Mouse (Mus musculus) limb, embryonic 13.5 days (tissue): Measurements from ENCODE around the gene Ifi203. TPM values are rescaled to one million over a fixed set of nuclear protein-coding genes. Genes with fewer than 3 reads are reported as not detected.
"Not testable (repeated sequence)": the region's sequence is repeated elsewhere in the genome, so short reads cannot be mapped to it uniquely, and the experiment has no call there.

Experiments used
- ATAC-seq: fragments of 200-750 bp; cut with Nextera tagmentation; 2 replicates; pipeline ENCODE4 v1.8.0; 2017; ENCODE audit warnings: low read depth, moderate number of reproducible peaks, moderate TSS enrichment; ENCODE audit not compliant: low FRiP score
- H3K27ac ChIP-seq: fragments of 300-500 bp; sonication (generic); 2 replicates; pipeline ENCODE4 v1.5.1; 2015; ENCODE audit warnings: inconsistent platforms, mild to moderate bottlenecking, moderate library complexity
- H3K27me3 ChIP-seq: fragments of 300-500 bp; sonication (generic); 2 replicates; pipeline ENCODE4 v1.6.1; 2015; ENCODE audit warnings: mild to moderate bottlenecking, inconsistent platforms
- H3K36me3 ChIP-seq: fragments of 300-500 bp; sonication (generic); 2 replicates; pipeline ENCODE4 v1.6.1; 2015; ENCODE audit warnings: inconsistent platforms, mild to moderate bottlenecking, moderate library complexity
- H3K4me1 ChIP-seq: fragments of 300-500 bp; sonication (generic); 2 replicates; pipeline ENCODE4 v1.6.1; 2015; ENCODE audit warnings: inconsistent platforms
- H3K4me2 ChIP-seq: fragments of 300-500 bp; sonication (generic); replicated peaks from 2 replicates; pipeline ENCODE4 v1.6.1; 2015; ENCODE audit warnings: inconsistent platforms, mild to moderate bottlenecking, moderate library complexity
- H3K4me3 ChIP-seq: fragments of 300-500 bp; sonication (generic); 2 replicates; pipeline ENCODE4 v1.5.1; 2015; ENCODE audit warnings: moderate library complexity, mild to moderate bottlenecking, inconsistent platforms
- H3K9ac ChIP-seq: fragments of 300-500 bp; sonication (generic); 2 replicates; pipeline ENCODE4 v1.6.1; 2015; ENCODE audit warnings: mild to moderate bottlenecking, inconsistent platforms
- H3K9me3 ChIP-seq: fragments of 300-500 bp; sonication (generic); 2 replicates; pipeline ENCODE4 v1.6.1; 2016; ENCODE audit warnings: inconsistent platforms
- WGBS: fragments of 180-500 bp; shearing (Covaris S2); methylation state at CpG from one replicate; pipeline ENCODE4 v1.1.7; 2015; 5-methylcytosine and 5-hydroxymethylcytosine counted together
- polyA plus RNA-seq: library from polyadenylated mRNA; unstranded; fragments of >200 nt; fragmentation: Nextera tagmentation; extraction: Ambion mirVana; gene quantifications from 2 replicates; pipeline ENCODE4 v1.2.1, GENCODE M21; 2015

Ifi203 gene
- 0.70 and 0.78 TPM in 2 replicates for polyA plus RNA-seq

- 68% methylated on average over 3 of the region's 3 CpGs for WGBS
- H3K27ac ChIP-seq, H3K9ac ChIP-seq, H3K4me1 ChIP-seq, H3K9me3 ChIP-seq, H3K36me3 ChIP-seq, H3K4me3 ChIP-seq, H3K4me2 ChIP-seq, ATAC-seq, H3K27me3 ChIP-seq: not testable (repeated sequence)
Observed at GRCm38 (mm10) chr1:173941924-173942779, at the start of gene Ifi203, which contains the start of gene Mndal. Gene Ifi203 (minus strand): TSS chr1:173942672. Gene Mndal (minus strand): TSS chr1:173942491.

- 81% methylated on average over 6 of the region's 6 CpGs for WGBS
- not testable (repeated sequence) for H3K4me3 ChIP-seq, ATAC-seq, H3K9ac ChIP-seq, H3K4me2 ChIP-seq, H3K27ac ChIP-seq, H3K9me3 ChIP-seq, H3K27me3 ChIP-seq, H3K36me3 ChIP-seq, H3K4me1 ChIP-seq
Observed at GRCm38 (mm10) chr1:173982694-173983305, 40.3 kb upstream of the Ifi203 start, which contains the start of gene Ifi202b. Gene Ifi202b (minus strand): TSS chr1:173982744.

- ATAC-seq, H3K27me3 ChIP-seq, H3K4me2 ChIP-seq, H3K9ac ChIP-seq, H3K27ac ChIP-seq, H3K36me3 ChIP-seq, H3K4me1 ChIP-seq, H3K9me3 ChIP-seq, H3K4me3 ChIP-seq: not testable (repeated sequence)
- WGBS = 49% methylated on average over 3 of the region's 3 CpGs
Observed at GRCm38 (mm10) chr1:173981038-173981437, 38.6 kb upstream of the Ifi203 start.

GRCm38 (mm10) chr1:173977622-173978021, 35.1 kb upstream of the Ifi203 start:
- H3K36me3 ChIP-seq = no peaks in the 10 kb centered on the region
- no peak overlapping the region for H3K4me3 ChIP-seq
- H3K9me3 ChIP-seq = no peaks in the 10 kb centered on the region
- no peak for ATAC-seq
- no peaks in the 10 kb centered on the region for H3K27me3 ChIP-seq
- H3K4me1 ChIP-seq = no peaks in the 10 kb centered on the region
- H3K4me2 ChIP-seq = no peak overlapping the region
- H3K27ac ChIP-seq = no peak overlapping the region
- H3K9ac ChIP-seq = no peak overlapping the region

- no peak overlapping the region for H3K4me3 ChIP-seq
- ATAC-seq = no peak
- H3K9ac ChIP-seq = no peak overlapping the region
- H3K27ac ChIP-seq = no peak overlapping the region
- H3K9me3 ChIP-seq = no peaks in the 10 kb centered on the region
- H3K4me1 ChIP-seq = no peaks in the 10 kb centered on the region
- no peak overlapping the region for H3K4me2 ChIP-seq
- H3K36me3 ChIP-seq = no peaks in the 10 kb centered on the region
- no peaks in the 10 kb centered on the region for H3K27me3 ChIP-seq
Observed at GRCm38 (mm10) chr1:173973111-173973510, 30.6 kb upstream of the Ifi203 start.

GRCm38 (mm10) chr1:173961491-173961890, 19.0 kb upstream of the Ifi203 start:
- H3K36me3 ChIP-seq, ATAC-seq, H3K4me3 ChIP-seq, H3K9ac ChIP-seq, H3K27ac ChIP-seq, H3K27me3 ChIP-seq, H3K9me3 ChIP-seq, H3K4me1 ChIP-seq, H3K4me2 ChIP-seq: not testable (repeated sequence)
- 73% methylated on average over 1 of the region's 1 CpGs for WGBS

GRCm38 (mm10) chr1:173959998-173960397, 17.5 kb upstream of the Ifi203 start:
- not testable (repeated sequence) for H3K27ac ChIP-seq, ATAC-seq, H3K4me3 ChIP-seq, H3K9ac ChIP-seq, H3K36me3 ChIP-seq, H3K9me3 ChIP-seq, H3K4me1 ChIP-seq, H3K4me2 ChIP-seq, H3K27me3 ChIP-seq
- WGBS = 20% methylated on average over 3 of the region's 3 CpGs

GRCm38 (mm10) chr1:173955839-173956527, 13.5 kb upstream of the Ifi203 start:
- H3K9ac ChIP-seq, H3K27ac ChIP-seq, H3K4me2 ChIP-seq, H3K36me3 ChIP-seq, ATAC-seq, H3K9me3 ChIP-seq, H3K4me1 ChIP-seq, H3K4me3 ChIP-seq, H3K27me3 ChIP-seq: not testable (repeated sequence)
- 25% methylated on average over 3 of the region's 3 CpGs for WGBS

GRCm38 (mm10) chr1:173955071-173955796, 12.8 kb upstream of the Ifi203 start:
- H3K27me3 ChIP-seq = no peaks in the 10 kb centered on the region
- no peak overlapping the region for H3K4me3 ChIP-seq
- no peaks in the 10 kb centered on the region for H3K9me3 ChIP-seq
- no peaks in the 10 kb centered on the region for H3K36me3 ChIP-seq
- no peak overlapping the region for H3K4me2 ChIP-seq
- H3K9ac ChIP-seq = no peak overlapping the region
- no peak overlapping the region for H3K27ac ChIP-seq
- H3K4me1 ChIP-seq = no peaks in the 10 kb centered on the region
- ATAC-seq = no peak
- WGBS = 67% methylated on average over 2 of the region's 2 CpGs

- Histone ChIP-seq H3K36me3 (no peaks in the 10 kb centered on the region), H3K9me3 (no peaks in the 10 kb centered on the region), H3K4me1 (no peaks in the 10 kb centered on the region), H3K4me2 (no peak overlapping the region), H3K9ac (no peak overlapping the region), H3K27me3 (no peaks in the 10 kb centered on the region), H3K4me3 (no peak overlapping the region), H3K27ac (no peak overlapping the region)
- no peak for ATAC-seq
- WGBS = 83% methylated on average over 1 of the region's 1 CpGs
Observed at GRCm38 (mm10) chr1:173953563-173953962, 11.1 kb upstream of the Ifi203 start.

GRCm38 (mm10) chr1:173949044-173949443, 6.6 kb upstream of the Ifi203 start:
- not testable (repeated sequence) for H3K27ac ChIP-seq, H3K4me2 ChIP-seq, H3K4me3 ChIP-seq, ATAC-seq, H3K9me3 ChIP-seq, H3K4me1 ChIP-seq, H3K9ac ChIP-seq, H3K36me3 ChIP-seq, H3K27me3 ChIP-seq
- WGBS = 92% methylated on average over 2 of the region's 2 CpGs

GRCm38 (mm10) chr1:173942780-173943066, 251 bp upstream of the Ifi203 start:
- H3K9me3 ChIP-seq, ATAC-seq, H3K4me2 ChIP-seq, H3K4me1 ChIP-seq, H3K27ac ChIP-seq, H3K27me3 ChIP-seq, H3K4me3 ChIP-seq, H3K9ac ChIP-seq, H3K36me3 ChIP-seq: not testable (repeated sequence)
